Mouse (Mus musculus): ENCODE measurements around the gene Csnk1g2.
"Not testable (repeated sequence)": the region's sequence is repeated elsewhere in the genome, so short reads cannot be mapped to it uniquely, and the experiment has no call there.

The Csnk1g2 gene

GRCm38 (mm10) chr10:80623457-80624191, 986 bp downstream of the Csnk1g2 start:
- DNase-seq = peak; percentile 59

- DNase-seq = no peak
Observed at GRCm38 (mm10) chr10:80625764-80626163, 3.1 kb downstream of the Csnk1g2 start.

- DNase-seq = peak; percentile 75
Observed at GRCm38 (mm10) chr10:80627685-80628084, 5.0 kb downstream of the Csnk1g2 start.

GRCm38 (mm10) chr10:80628925-80629324, 6.3 kb downstream of the Csnk1g2 start:
- no peak for DNase-seq

- no peak for DNase-seq
Observed at GRCm38 (mm10) chr10:80635345-80635744, 12.7 kb downstream of the Csnk1g2 start.

GRCm38 (mm10) chr10:80646936-80647335, 24.3 kb downstream of the Csnk1g2 start:
- no peak for DNase-seq

GRCm38 (mm10) chr10:80649910-80650309, 27.3 kb downstream of the Csnk1g2 start:
- DNase-seq = not testable (repeated sequence)

GRCm38 (mm10) chr10:80650392-80650791, 27.8 kb downstream of the Csnk1g2 start:
- DNase-seq = no peak

- DNase-seq = no peak
Observed at GRCm38 (mm10) chr10:80653156-80653720, 30.6 kb downstream of the Csnk1g2 start.

GRCm38 (mm10) chr10:80654866-80655265, 32.2 kb downstream of the Csnk1g2 start:
- no peak for DNase-seq

- no peak for DNase-seq
Observed at GRCm38 (mm10) chr10:80655406-80656129, 32.9 kb downstream of the Csnk1g2 start.

GRCm38 (mm10) chr10:80656130-80656862, 33.7 kb downstream of the Csnk1g2 start:
- DNase-seq = peak; percentile 99

GRCm38 (mm10) chr10:80656863-80657623, 34.4 kb downstream of the Csnk1g2 start, which contains the start of gene Btbd2:
Btbd2 (minus strand) TSS chr10:80657071.
- no peak for DNase-seq

- no peak for DNase-seq
Observed at GRCm38 (mm10) chr10:80658194-80658840, 35.7 kb downstream of the Csnk1g2 start.

- DNase-seq = no peak
Observed at GRCm38 (mm10) chr10:80658841-80659202, 36.2 kb downstream of the Csnk1g2 start.

- DNase-seq = peak; percentile 80
Observed at GRCm38 (mm10) chr10:80659213-80659612, 36.6 kb downstream of the Csnk1g2 start.

- peak; percentile 73 for DNase-seq
Observed at GRCm38 (mm10) chr10:80661149-80661548, 38.5 kb downstream of the Csnk1g2 start.

- DNase-seq = no peak
Observed at GRCm38 (mm10) chr10:80663485-80664196, 41.0 kb downstream of the Csnk1g2 start.

GRCm38 (mm10) chr10:80664197-80665015, 41.8 kb downstream of the Csnk1g2 start:
- DNase-seq = no peak

GRCm38 (mm10) chr10:80665016-80665380, 42.4 kb downstream of the Csnk1g2 start:
- DNase-seq = no peak
